Mouse (Mus musculus) kidney, postnatal 4 days (tissue): ENCODE results near the gene Zfp652.
"Not testable (repeated sequence)": the region's sequence is repeated elsewhere in the genome, so short reads cannot be mapped to it uniquely, and the experiment has no call there.

ENCODE experiments used
- DNase-seq, 2 experiments: peaks; one replicate each; pipeline ENCODE4 v3.0.0; 2021; ENCODE audit warnings: mixed read lengths in 2 of 2

Gene Zfp652

GRCm38 (mm10) chr11:95712563-95713224 lies at the start of gene Zfp652:
TSS of gene Zfp652 (plus strand) at chr11:95712673.
- DNase-seq, result peak; percentile 89 to 94

GRCm38 (mm10) chr11:95666529-95667149 lies 45.8 kb upstream of the Zfp652 start, which contains the start of gene Phb:
TSS of gene Phb (plus strand) at chr11:95666957.
- peak; percentile 90 to 94 for DNase-seq

GRCm38 (mm10) chr11:95667177-95667576 lies 45.3 kb upstream of the Zfp652 start:
- peak; percentile 66 to 79 for DNase-seq

DNA sequence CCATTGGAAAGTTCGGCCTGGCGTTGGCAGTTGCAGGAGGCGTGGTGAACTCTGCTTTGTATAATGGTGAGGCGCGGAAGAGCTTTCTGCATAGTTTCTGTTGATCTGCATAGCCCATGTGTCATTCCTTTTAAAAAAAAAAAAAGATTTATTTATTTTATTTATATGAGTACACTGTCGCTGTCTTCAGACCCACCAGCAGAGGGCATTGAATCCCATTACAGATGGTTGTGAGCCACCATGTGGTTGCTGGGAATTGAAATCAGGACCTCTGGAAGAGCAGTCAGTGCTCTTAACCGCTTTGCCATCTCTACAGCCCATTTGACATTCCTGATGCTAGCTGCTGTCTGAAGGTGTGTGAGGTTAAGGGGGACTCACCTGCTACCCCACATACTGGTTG lies 44.4 kb upstream of the Zfp652 start:
- not testable (repeated sequence) for DNase-seq

GRCm38 (mm10) chr11:95675498-95675897 lies 37.0 kb upstream of the Zfp652 start:
- DNase-seq, result no peak

GRCm38 (mm10) chr11:95676307-95676706 lies 36.2 kb upstream of the Zfp652 start:
- DNase-seq, result peak; percentile 89 to 92

- DNase-seq, result no peak
Measured at GRCm38 (mm10) chr11:95677925-95678701, 34.4 kb upstream of the Zfp652 start.

GRCm38 (mm10) chr11:95681995-95682601 lies 30.4 kb upstream of the Zfp652 start:
- DNase-seq, result no peak

DNA sequence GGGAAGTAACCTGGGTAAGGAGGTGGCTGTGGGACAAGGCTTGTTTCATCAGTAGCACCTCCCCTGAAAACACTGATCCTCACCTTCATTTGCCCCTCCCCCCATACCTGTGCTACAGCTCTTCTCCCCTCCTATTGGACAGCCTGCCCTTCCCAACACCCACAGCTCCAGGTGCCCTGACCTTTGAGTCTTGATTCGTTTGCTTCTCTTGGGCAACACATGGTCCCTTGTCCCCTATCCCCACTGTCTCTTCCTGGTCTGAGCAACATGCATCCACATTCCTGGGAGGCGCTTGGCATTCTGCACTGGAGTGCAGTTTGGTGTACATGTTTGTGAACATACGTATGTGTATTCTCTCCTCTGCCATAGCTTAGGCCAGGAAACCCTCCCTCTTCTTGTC lies 29.5 kb upstream of the Zfp652 start:
- DNase-seq, result no peak

GRCm38 (mm10) chr11:95686031-95686430 lies 26.4 kb upstream of the Zfp652 start:
- peak; percentile 82 to 86 for DNase-seq

DNA sequence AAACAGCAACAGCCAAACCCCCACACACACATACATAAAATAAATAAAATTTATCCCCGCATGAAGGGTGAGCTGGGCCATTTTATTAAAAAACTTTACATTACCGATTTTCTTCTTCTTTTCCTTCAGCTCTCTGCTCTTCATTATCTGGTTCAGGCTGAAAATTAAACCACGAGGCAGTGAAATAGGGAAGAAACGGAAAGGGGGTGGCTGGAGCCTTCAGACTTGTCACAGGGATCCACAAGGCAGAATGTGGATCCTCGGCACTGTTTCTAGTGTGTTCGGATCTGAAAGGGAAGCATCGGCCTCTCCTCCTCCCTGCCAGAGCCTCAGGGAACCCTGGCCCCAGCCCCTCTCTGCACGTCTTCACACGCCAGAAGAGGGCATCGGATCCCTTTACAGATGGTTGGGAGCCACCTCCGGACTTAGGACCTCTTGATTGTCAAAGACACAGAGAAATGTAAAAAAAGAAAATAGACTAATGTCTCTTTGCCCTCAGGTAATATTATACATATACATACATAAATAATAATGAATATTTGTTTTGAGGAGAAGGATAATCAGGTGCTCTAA lies 25.3 kb upstream of the Zfp652 start:
- peak; percentile 33 to 51 for DNase-seq

DNA sequence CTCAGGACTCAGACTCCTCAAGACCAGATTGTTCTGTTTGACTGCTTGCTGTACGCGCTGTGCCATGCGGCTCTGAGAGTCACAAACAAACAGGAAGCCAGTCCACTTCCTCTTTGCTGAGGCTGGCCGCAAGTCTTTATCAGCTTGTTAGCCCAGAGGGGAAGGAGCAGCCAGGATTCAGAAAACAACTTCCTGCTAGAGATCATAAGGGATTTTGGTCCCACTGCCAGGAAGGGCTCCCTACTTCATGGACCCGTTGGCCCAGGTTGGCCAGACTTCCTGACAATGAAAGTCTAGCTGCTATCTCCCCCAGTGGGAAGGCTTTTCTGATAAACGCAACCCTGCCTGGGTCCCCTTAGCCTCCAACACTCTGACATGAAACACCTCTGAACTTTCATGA lies 24.0 kb upstream of the Zfp652 start:
- DNase-seq, result peak; percentile 44 to 62

GRCm38 (mm10) chr11:95688981-95689380 lies 23.5 kb upstream of the Zfp652 start:
- peak; percentile 28 to 32 for DNase-seq

- DNase-seq, result no peak
Measured at GRCm38 (mm10) chr11:95689544-95689943, 22.9 kb upstream of the Zfp652 start.

GRCm38 (mm10) chr11:95698541-95698940 lies 13.9 kb upstream of the Zfp652 start:
- DNase-seq, result no peak

- DNase-seq, result no peak
Measured at GRCm38 (mm10) chr11:95700778-95701739, 11.4 kb upstream of the Zfp652 start.

GRCm38 (mm10) chr11:95704032-95704969 lies 8.2 kb upstream of the Zfp652 start:
- DNase-seq, result no peak

GRCm38 (mm10) chr11:95704970-95705330 lies 7.5 kb upstream of the Zfp652 start:
- DNase-seq, result no peak

DNA sequence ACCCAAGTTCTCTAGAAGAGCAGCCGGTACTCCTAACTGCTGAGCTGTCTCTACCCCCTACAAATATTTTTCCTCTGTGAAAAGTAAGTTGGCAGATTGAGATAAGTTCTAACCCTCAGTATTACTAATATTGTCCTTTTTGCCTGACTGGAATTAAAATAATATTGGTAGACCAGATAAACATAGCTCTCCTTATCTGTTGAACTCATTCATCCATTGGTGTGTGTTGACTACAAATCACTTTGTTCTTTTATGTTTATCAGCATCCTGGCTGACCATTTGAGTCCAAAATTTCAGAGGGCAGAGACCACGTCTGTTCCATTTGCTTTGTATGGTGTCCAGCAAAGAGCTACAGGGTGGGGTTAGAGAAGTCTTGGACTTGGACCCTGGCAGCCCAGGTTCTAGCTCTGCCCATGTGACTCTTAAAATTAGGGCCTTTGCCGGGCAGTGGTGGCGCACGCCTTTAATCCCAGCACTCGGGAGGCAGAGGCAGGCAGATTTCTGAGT lies 2.9 kb upstream of the Zfp652 start:
- DNase-seq, result no peak

GRCm38 (mm10) chr11:95710478-95710877 lies 2.0 kb upstream of the Zfp652 start:
- no peak for DNase-seq
